Mouse (Mus musculus) liver, embryonic 14.5 days (tissue): ENCODE data around the gene Nsf. TPM values are rescaled to one million over a fixed set of nuclear protein-coding genes. Genes with fewer than 3 reads are reported as not detected.

Experiments used
- ATAC-seq: fragments of 200-750 bp; cut with Nextera tagmentation; 2 replicates; pipeline ENCODE4 v1.8.0; 2017; ENCODE audit warnings: moderate number of reproducible peaks, mild to moderate bottlenecking, moderate library complexity; ENCODE audit not compliant: insufficient read depth
- DNase-seq, 3 experiments: peaks; one replicate each; pipeline ENCODE4 v3.0.0-alpha.2; 2012 to 2013; ENCODE audit warnings: low read depth in 3 of 3, low spot score in 3 of 3
- H3K27ac ChIP-seq: fragments of 300-500 bp; sonication (generic); 2 replicates; pipeline ENCODE4 v1.5.1; 2014; ENCODE audit warnings: moderate library complexity, mild to moderate bottlenecking, control low read depth, inconsistent platforms
- H3K27me3 ChIP-seq: fragments of 300-500 bp; sonication (generic); 2 replicates; pipeline ENCODE4 v1.6.1; 2014; ENCODE audit warnings: mild to moderate bottlenecking, low read length, moderate library complexity; ENCODE audit not compliant: control insufficient read depth, insufficient read depth
- H3K36me3 ChIP-seq: fragments of 300-500 bp; sonication (generic); replicated peaks from 2 replicates; pipeline ENCODE4 v1.6.1; 2014; ENCODE audit warnings: low read depth; ENCODE audit not compliant: control insufficient read depth, insufficient read depth
- H3K4me1 ChIP-seq, 2 experiments: fragments of 200-500 bp in 1 of 2; fragments of 300-500 bp in 1 of 2; sonication (generic) in 1 of 2; replicated peaks; 2 replicates each; pipeline ENCODE4 v1.6.1; 2012 to 2014; ENCODE audit warnings: antibody characterized with exemption in 1 of 2, inconsistent platforms in 1 of 2, low read length in 1 of 2; ENCODE audit not compliant: control insufficient read depth in 2 of 2, insufficient read depth in 2 of 2
- H3K4me2 ChIP-seq: fragments of 300-500 bp; sonication (generic); 2 replicates; pipeline ENCODE4 v1.6.1; 2014; ENCODE audit warnings: low read depth, mild to moderate bottlenecking, control low read depth, moderate library complexity
- H3K4me3 ChIP-seq, 2 experiments: fragments of 200-500 bp in 1 of 2; fragments of 300-500 bp in 1 of 2; sonication (generic) in 1 of 2; 2 replicates each; pipeline ENCODE4 v1.5.1; 2012 to 2014; ENCODE audit warnings: low read depth in 2 of 2, low read length in 2 of 2, mild to moderate bottlenecking in 2 of 2, control low read depth in 1 of 2, inconsistent platforms in 1 of 2, moderate library complexity in 1 of 2; ENCODE audit not compliant: insufficient read depth in 1 of 2
- H3K9ac ChIP-seq: fragments of 300-500 bp; sonication (generic); replicated peaks from 2 replicates; pipeline ENCODE4 v1.6.1; 2014; ENCODE audit warnings: mild to moderate bottlenecking, control low read depth, moderate library complexity
- H3K9me3 ChIP-seq: fragments of 300-500 bp; sonication (generic); 2 replicates; pipeline ENCODE4 v1.6.1; 2016; ENCODE audit warnings: low read length, mixed read lengths; ENCODE audit not compliant: control insufficient read depth
- CTCF ChIP-seq: IDR thresholded peaks from 2 replicates; pipeline ENCODE4 v1.5.1; 2016; ENCODE audit warnings: antibody characterized with exemption, low read depth, control low read depth
- EP300 ChIP-seq: IDR thresholded peaks from 2 replicates; pipeline ENCODE4 v1.6.1; 2016; ENCODE audit warnings: antibody characterized with exemption, low read depth
- WGBS: fragments of 180-500 bp; shearing (Covaris S2); extraction: QIAGEN DNeasy Blood & Tissue Kit; methylation state at CpG from one replicate; pipeline ENCODE4 v1.1.7; 2014; ENCODE audit not compliant: insufficient replicate concordance; 5-methylcytosine and 5-hydroxymethylcytosine counted together
- polyA plus RNA-seq, 2 experiments: library from polyadenylated mRNA; depleted of rRNA in 1 of 2; stranded (reverse) in 1 of 2; unstranded in 1 of 2; fragments of >200 nt; fragmentation: Nextera tagmentation in 1 of 2; extraction: Ambion mirVana in 1 of 2; gene quantifications; 2 replicates each; pipeline versions ENCODE4 v1.2.1 to v1.2.3; 2012 to 2014

The Nsf gene
- polyA plus RNA-seq, 2 experiments = 12.9 to 19.9 TPM

DNA sequence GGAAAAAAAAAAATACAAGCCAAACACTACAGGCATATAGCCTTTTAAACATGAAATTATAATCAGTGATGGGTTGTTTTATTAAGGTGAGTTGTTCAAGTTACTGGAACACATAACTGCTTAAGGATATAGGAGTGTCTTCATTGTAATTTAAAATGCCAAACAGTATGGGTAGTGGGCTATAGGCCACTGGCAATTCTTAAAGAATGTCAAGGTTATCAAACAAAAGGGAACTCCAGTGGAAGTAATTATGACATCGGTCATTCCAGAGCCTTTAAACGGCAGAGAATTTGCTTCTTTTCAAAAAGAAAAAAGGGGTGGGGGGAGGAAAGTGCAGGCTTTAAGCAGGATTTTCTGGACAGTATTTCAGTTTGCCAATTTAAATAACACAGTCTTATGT lies 18.1 kb downstream of the Nsf start:
- DNase-seq (no peak), ATAC-seq (no peak)
- H3K27ac ChIP-seq = no peak overlapping the region
- H3K36me3 ChIP-seq = no peaks in the 10 kb centered on the region
- TF ChIP-seq EP300 (no peak), CTCF (no peak)
- H3K4me3 ChIP-seq = no peak overlapping the region
- no peaks in the 10 kb centered on the region for H3K4me1 ChIP-seq
- no peaks in the 10 kb centered on the region for H3K9me3 ChIP-seq
- H3K9ac ChIP-seq = no peak overlapping the region
- H3K4me2 ChIP-seq = no peak overlapping the region
- 68% methylated on average over 2 of the region's 2 CpGs for WGBS
- H3K27me3 ChIP-seq = no peaks in the 10 kb centered on the region

DNA sequence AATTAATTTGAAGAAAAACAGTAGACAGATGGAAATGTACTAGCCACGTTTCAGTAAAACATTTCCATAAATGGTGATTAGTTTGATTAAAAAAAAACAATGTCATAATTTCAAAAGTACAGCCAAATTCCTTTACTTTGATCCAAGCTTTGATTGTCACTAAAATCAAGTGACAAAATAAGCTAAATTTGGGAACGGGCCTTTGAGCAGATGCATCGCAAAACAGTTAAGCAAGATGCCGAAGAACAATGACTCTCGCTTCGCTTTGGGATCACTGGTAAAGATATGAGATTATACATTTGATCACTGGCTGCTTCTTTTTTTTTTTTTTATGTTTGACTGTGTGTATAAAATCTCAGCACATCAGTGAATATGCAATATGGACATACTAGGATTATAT lies 20.0 kb downstream of the Nsf start:
- TF ChIP-seq CTCF (no peak), EP300 (no peak)
- 82% methylated on average over 6 of the region's 6 CpGs for WGBS
- DNase-seq (no peak), ATAC-seq (no peak)
- no peaks in the 10 kb centered on the region for H3K36me3 ChIP-seq
- no peak overlapping the region for H3K4me2 ChIP-seq
- no peaks in the 10 kb centered on the region for H3K4me1 ChIP-seq
- H3K4me3 ChIP-seq = no peak overlapping the region
- H3K9me3 ChIP-seq = no peaks in the 10 kb centered on the region
- H3K9ac ChIP-seq = no peak overlapping the region
- no peaks in the 10 kb centered on the region for H3K27me3 ChIP-seq
- no peak overlapping the region for H3K27ac ChIP-seq

DNA sequence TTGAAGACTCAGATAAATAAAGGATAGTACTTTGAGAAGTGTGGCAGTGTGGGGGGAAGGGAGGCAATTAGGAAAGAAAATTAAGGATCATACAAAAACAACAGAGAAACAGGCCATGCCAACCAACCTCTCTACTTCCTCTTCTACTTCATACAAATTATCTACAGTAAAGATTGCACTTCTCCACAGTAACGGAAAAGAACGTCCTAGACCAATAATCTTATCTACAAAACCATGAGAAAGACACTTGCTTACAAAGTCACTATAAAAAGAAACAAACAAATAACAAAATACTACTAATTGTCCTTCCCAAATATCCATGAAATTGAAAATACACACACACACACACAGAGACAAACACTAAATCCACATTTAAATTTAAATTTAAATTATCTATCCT lies 29.9 kb downstream of the Nsf start:
- no peaks in the 10 kb centered on the region for H3K27me3 ChIP-seq
- no peak for ATAC-seq
- no peaks in the 10 kb centered on the region for H3K4me1 ChIP-seq
- H3K27ac ChIP-seq = no peak overlapping the region
- no peaks in the 10 kb centered on the region; the same call in 1 of the 2 replicates for H3K36me3 ChIP-seq
- TF ChIP-seq EP300 (no peak), CTCF (no peak)
- H3K9me3 ChIP-seq = no peaks in the 10 kb centered on the region
- H3K4me2 ChIP-seq = no peak overlapping the region
- 31% methylated on average over 2 of the region's 2 CpGs for WGBS
- H3K4me3 ChIP-seq = no peak overlapping the region
- DNase-seq = no peak
- H3K9ac ChIP-seq = no peak overlapping the region

DNA sequence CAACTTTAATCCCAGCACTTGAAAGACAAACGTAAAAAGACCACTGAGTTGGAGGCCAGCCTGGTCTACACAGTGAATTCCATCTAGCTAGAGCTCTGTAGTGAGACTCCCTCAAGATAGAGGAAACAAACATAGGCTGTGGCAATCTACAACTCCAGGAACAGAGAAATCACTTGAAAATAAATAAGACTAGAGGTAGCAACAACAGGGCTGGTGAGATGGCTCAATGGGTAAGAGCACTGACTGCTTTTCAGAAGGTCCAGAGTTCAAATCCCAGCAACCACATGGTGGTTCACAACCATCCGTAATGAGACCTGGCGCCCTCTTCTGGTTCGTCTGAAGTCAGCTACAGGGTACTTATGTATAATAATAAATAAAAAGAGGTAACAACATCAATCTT lies 30.6 kb downstream of the Nsf start:
- Histone ChIP-seq H3K9me3 (no peaks in the 10 kb centered on the region), H3K4me1 (no peaks in the 10 kb centered on the region), H3K4me3 (no peak overlapping the region), H3K27ac (no peak overlapping the region), H3K9ac (no peak overlapping the region), H3K36me3 (no peaks in the 10 kb centered on the region; the same call in 1 of the 2 replicates), H3K27me3 (no peaks in the 10 kb centered on the region), H3K4me2 (no peak overlapping the region)
- DNase-seq (no peak), ATAC-seq (no peak)
- WGBS = 79% methylated on average over 4 of the region's 4 CpGs
- TF ChIP-seq CTCF (no peak), EP300 (no peak)

DNA sequence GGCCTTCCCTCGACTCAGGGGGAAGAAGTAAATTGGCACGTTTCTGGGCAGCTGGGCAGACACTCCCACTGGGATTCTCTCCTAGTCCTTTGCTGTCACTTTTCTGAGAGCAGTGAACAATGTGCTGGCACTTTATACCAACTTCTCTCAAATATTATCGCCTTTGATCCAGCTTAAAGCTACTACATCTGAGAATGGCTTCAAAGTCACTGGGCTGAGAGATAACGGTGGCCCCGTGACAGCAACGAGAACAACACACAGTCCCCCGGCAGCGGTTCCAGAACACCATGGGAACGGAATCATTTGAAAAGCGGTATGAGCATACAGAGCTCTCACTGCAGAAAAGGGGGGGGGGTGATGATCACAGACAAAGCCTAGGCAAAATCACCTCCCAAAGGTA lies 31.0 kb downstream of the Nsf start:
- no peak overlapping the region for H3K4me2 ChIP-seq
- ATAC-seq (no peak), DNase-seq (no peak)
- H3K9ac ChIP-seq = no peak overlapping the region
- H3K27me3 ChIP-seq = no peaks in the 10 kb centered on the region
- H3K27ac ChIP-seq = no peak overlapping the region
- 84% methylated on average over 10 of the region's 10 CpGs for WGBS
- H3K9me3 ChIP-seq = no peaks in the 10 kb centered on the region
- no peaks in the 10 kb centered on the region; the same call in 1 of the 2 replicates for H3K36me3 ChIP-seq
- H3K4me3 ChIP-seq = no peak overlapping the region
- no peak for TF ChIP-seq EP300
- TF ChIP-seq CTCF = no peak
- no peaks in the 10 kb centered on the region for H3K4me1 ChIP-seq
